Mouse (Mus musculus) thymus, postnatal 4 days (tissue): ENCODE measurements around the gene Ly6g6d.

Experiments used
- DNase-seq: peaks from one replicate; pipeline ENCODE4 v3.0.0; 2021

Ly6g6d gene

GRCm38 (mm10) chr17:35096597-35096996 lies 18.7 kb upstream of the Ly6g6d start:
- DNase-seq = no peak

DNA sequence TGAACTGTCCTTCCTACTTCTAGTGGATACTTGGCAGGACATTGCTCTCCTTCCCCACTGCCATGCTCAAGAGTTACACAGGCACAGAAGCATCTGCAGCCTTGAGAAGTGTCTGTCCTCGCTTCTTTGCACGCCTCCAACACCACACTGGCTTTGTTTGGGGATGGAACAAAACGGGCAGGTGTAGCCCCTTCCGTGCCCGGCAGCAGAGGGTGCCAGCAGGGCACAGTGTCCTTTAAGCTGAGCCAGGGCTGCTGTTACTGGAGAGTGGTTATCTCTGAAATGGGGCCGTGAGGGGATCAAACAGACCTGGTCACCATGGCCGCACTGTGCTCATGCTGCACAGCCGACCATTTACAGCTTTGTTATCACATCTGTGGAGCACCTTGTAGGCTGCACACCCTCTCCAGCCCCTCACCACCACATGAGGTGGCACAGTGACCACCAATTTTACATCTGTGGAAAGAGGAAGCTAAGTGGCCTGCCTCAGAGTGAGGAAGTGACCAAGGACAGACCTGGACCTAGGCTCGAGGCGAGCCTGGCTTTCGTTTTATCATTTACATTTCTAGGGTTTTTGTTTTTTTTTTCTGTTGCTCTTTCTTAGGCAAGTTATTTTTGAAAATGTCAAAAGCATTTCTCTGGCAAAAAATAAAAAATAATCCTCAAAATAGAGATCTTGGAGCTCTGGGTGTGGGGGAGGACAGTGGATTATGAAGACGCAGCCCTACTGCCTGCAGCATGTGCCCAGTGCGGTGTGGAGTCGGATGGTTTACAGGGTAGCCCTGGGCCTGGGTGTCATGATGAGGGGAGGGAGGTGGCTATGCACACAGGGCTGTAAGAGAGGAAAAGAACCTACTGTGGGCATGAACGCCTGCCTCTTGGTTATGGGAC lies 16.9 kb upstream of the Ly6g6d start:
- DNase-seq = no peak

- DNase-seq = no peak
These were observed 14.7 kb upstream of the Ly6g6d start for GRCm38 (mm10) chr17:35092403-35093198.

GRCm38 (mm10) chr17:35090166-35090932 lies 12.5 kb upstream of the Ly6g6d start:
- no peak for DNase-seq

DNA sequence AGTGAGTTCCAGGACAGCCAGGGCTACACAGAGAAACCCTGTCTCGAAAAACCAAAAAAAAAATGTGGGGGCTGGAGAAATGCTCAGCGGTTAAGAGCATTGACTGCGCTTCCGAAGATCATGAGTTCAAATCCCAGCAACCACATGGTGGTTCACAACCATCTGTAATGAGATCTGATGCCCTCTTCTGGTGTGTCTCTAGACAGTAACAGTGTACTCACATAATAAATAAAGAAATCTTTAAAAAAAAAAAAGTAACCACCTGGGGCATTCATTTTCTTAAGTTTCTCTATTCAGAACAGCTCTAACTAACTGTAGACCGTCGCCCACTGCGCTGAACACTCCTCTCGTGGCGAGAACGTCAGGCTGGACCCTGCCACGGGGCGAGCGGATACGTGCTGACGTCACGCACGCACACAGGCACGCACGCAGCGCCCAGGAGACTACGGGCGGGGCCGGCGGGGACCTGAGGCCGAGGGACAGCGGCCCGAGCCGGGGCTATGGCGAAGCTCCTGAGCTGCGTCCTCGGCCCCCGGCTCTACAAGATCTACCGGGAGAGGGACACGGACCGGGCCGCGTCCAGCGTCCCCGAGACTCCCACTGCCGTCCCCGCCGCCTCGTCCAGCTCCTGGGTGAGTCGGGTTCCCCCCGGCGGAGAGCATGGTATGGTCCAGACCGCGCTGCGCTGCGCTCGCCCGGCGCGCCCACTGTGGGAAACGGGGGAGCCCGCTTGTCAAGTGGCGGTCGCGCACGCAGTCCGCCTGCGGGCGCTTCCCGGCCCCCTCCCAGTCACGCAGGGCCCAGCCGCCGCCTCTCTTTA lies 11.2 kb upstream of the Ly6g6d start, which contains the start of gene Abhd16a:
Abhd16a (plus strand) TSS at position 439 of the 820 bp plus-strand sequence.
- peak; percentile 95 for DNase-seq

DNA sequence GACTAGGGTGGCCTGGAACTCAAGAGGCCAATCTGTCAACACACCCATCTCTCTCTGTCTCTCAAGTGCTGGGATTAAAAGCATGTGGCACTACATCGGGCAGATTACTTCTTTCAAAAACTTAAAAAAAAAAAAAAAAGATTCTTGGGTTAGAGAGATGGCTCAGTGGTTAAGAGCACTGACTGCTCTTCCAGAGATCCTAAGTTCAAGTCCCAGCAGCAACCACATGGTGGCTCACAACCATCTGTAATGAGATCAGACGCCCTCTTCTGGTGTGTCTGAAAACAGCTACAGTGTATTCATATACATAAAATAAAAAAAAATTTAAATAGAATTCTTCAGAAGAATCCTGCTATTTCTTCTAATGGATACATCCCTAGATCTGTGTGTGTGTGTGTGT lies 10.3 kb upstream of the Ly6g6d start:
- peak; percentile 49 for DNase-seq

DNA sequence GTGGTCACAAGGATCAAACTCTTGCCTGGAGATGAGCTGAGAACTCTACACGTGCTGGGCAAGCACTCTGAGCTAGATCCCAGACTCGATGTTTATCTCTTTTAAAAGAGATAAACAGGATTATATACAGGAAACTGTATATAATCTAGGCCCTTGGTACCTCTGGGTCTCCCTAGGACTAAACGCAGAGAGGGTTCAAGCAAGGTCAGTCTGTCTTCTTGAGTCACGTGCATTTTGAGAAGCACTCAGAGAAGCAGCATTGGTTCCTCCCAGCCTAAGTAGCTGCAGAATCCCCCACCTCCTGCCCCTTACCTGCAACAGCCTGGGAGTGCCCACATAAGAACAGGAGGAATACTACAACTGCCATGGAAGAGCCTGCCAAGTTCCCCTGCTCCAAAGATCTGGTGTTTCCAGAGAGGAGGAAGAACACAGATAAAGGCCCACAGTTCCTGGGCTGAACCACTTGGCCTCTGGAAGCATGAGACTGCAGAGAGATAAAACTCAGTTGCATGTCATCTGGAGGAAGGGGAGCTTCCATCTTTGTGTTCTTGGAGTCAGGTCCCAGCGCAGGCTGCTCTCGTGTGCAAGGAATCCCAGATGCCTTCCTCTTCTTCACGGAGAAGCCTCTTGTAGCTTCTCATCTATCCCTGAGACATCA lies 7.5 kb upstream of the Ly6g6d start, which contains the start of gene Ly6g6f:
Ly6g6f (minus strand) TSS at position 403 of the 658 bp plus-strand sequence.
- DNase-seq = no peak

- DNase-seq = no peak
These were observed 6.1 kb upstream of the Ly6g6d start for GRCm38 (mm10) chr17:35083929-35084497.

DNA sequence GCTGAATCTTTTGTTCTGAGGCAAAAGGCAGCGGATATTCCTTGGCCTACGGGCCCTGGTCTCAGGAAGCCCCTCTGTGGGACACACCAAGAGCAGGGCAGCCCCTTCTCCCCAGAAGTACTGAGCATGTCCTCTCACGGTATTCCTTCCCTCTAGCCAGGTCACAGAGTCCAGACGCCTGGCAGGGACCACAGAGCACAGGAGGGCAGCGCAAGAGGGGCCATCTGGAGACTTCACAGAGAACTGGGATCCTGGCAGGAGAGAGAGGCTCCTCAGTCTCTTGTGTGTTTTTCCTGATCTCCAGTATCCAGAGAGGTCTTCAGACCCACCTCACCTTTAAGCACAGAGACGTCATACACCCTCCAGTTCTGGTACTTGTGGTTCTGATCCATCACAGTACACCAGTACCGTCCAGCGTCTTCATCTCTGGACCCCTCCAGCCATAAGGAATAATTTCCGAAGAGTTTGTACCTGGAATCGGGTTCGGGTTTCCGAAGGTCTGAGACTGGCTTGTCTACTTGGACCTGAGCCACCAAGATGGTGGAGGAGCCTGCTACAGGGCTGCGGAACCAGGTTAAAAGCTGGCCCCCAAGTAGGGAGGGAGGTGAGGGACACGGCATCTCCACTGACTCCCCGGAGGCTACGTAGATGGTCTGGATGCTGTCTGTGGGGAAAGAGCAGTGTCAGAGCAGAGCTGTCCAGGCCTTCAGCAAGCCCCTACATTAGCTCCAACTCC lies 5.1 kb upstream of the Ly6g6d start:
- no peak for DNase-seq

GRCm38 (mm10) chr17:35080710-35081109 lies 2.8 kb upstream of the Ly6g6d start:
- DNase-seq = no peak

DNA sequence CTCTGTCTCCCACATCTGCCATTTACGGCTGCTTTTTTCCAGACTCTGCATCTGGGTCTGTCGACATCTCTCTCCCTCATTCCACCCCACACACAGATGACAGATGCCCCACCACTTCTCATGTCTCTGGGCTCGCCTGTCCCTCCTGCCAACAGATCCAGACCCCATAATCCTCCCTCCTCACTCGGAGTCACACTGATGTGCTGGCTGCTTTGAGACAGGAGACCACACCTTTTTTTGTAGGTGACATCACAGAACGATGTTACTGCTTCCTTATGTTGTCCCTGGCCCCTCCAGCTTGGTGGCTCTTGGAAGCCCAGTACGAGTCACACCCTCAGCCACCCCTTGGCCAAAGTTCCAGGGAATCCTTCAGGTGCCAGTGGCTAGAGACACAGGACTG lies 2.4 kb upstream of the Ly6g6d start:
- DNase-seq = no peak

DNA sequence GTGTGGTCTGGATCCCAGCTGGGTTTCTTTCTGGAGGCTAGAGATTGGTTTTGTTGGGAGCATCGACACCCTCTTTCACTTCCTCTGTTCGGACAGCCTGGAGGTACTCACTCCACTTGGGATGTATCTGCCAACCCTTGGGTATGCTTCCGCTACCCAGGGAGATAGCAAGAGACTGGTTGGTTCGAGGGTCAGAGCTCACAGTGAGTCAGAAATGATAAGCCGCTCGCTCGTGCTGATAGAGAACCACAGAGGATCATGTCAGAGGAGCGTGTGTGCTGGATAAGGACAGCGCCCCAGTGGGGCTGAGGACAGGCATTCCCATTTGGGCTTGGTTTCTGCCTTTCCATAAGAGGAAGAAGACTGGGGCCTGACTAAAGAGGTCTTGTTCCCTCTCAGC lies 1.9 kb upstream of the Ly6g6d start:
- DNase-seq = no peak

GRCm38 (mm10) chr17:35077285-35077684 lies 580 bp downstream of the Ly6g6d start:
- DNase-seq = no peak

- DNase-seq = no peak
These were observed 1.2 kb downstream of the Ly6g6d start, which contains the start of gene Ly6g6e for GRCm38 (mm10) chr17:35076507-35077176. Ly6g6e (plus strand) TSS chr17:35076902.

DNA sequence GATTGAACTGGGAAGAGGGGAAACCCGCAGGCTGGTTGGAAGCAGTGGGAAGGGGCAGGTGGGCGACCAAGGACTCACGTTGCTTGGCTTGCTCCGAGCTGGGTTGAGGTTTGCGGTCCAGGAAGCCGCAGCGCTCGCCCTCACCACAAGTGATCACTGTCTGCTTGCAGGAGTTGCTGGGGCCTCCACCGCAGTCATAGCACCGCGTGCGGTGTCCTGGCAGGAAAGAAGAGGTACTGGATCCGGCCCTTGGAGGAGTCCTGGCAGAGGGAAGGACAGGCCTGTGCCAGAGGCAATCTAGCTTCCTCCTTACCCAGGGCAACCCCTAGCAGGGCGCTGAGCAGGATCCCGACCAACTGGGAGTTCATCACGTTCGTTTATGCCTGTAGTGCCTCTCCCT lies 3.8 kb downstream of the Ly6g6d start:
- peak; percentile 57 for DNase-seq

DNA sequence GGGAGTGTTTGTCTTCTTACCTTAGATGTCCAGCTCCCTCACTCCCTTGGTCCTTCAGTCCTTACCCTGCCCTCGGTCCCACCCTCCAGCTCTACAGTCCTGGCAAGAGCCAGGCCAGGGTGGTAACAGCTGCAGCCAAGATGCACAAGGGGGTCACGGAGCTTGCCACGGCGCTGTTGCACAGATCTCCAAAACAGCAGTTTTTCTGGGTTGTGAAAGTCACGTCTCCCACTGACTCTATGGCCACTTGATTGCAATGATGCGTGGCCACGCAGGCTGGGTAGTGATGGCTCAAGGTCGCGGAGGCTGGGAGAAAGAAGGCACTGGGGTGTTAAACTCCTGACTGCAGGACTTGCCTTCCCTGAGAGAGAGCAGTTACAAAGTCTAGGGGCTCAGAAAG lies 6.4 kb downstream of the Ly6g6d start:
- DNase-seq = peak; percentile 50

DNA sequence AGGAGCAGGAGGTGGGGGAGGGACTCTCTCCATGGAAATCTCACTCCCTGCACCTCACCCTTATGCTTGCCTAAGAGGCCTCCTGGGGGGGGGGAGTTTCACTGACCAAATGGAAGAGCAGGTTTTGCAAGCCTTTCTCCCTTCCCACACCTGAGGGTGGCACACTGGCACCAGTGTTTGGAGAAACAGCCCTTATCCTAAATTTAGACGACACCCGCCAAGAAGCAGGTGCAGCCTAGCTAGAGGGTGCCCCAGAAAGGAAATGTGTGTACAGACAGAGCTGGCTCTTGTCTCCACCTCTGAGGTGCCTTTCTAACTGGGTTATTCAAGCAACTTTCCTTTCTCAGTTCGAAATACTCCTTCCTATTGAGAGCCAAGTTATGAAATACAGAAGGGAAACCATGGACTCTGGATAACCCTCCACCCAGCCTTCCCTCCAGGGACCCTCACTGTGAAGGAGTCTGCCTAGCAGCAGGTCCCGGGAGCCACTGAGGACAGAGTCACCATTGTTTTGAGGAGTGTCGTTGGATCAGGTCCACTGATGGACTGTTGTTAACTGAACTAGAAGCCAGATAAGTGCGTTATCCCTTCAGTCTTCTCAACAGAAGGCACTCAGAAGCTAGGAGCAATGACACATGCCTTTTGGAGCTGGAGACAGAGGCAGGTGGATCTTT lies 7.2 kb downstream of the Ly6g6d start:
- peak; percentile 67 for DNase-seq

DNA sequence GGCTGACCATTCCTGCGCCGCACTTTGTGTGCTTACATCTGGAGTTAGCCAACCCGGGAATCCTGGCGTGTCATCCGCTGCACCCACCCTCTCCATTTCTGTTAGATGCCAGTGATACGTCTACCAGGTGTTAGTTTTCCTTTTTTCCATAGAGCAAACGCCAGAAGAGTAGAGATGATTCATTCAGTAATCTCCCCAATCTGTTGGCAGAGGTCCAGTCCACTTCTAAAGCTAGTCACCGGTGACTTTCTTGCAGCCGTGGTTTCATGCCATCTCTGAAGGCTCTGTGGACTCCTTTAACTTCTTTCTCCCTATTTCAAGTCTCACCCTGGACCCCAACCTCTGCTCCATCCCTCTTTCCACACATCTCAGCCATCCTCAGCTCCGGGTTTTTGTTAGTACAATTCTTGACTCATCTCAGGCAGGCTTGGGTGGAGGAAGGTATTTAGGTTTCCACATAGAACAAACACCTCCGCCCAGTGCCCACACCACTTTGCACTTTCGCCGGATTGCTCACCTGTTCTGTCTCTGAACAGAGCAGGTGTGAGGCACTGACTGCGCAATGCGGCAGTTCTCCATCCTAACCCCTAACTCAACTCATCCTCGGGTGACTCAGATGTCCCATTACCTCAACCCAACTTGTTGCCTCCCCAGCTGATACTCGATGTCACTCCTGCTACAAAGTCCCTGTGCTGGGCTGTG lies 9.5 kb downstream of the Ly6g6d start:
- no peak for DNase-seq

GRCm38 (mm10) chr17:35066084-35066483 lies 11.8 kb downstream of the Ly6g6d start, which contains the start of gene Mpig6b:
Mpig6b (minus strand) TSS chr17:35066184.
- DNase-seq = no peak
